Mouse (Mus musculus): Measurements from ENCODE around the gene Ppp4r4.

DNA sequence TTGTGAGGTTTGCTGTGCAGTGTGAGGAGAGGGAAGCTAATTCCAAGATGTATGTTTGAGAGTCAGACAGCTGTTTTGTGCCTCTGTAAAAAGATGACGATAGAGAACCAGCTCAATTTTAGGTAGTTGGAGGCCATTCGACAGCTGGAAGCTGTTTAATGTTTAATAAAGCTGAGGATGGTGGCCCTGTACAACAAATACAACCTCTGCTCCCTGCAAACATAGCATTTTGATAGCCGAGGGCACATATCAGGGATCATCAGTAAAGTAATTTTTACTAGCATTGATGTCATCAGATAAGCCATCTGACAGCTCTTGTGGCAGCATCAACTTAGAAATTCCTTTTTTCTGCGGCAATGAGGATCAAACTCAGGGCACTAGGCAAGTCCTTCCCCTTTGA lies 19.3 kb downstream of the Ppp4r4 start:
- no peak for TF ChIP-seq CTCF (IDR thresholded peaks at IDR 0.05)
- no peak for TF ChIP-seq POLR2A (IDR thresholded peaks at IDR 0.05; ENCODE audit: insufficient read depth, low read depth, low read length)

Data from heart, adult 2 months (tissue).